Mouse (Mus musculus) E14TG2a.4 (cell line): ENCODE measurements around the gene Zc3h15.
"Not testable (repeated sequence)": the region's sequence is repeated elsewhere in the genome, so short reads cannot be mapped to it uniquely, and the experiment has no call there.

Source experiments
- H3K27me3 ChIP-seq: 2 replicates; pipeline ENCODE4 v1.6.1; 2014; ENCODE audit warnings: low read length, control low read depth; ENCODE audit not compliant: insufficient read depth
- H3K36me3 ChIP-seq: 2 replicates; pipeline ENCODE4 v1.6.1; 2014; ENCODE audit warnings: low read length, control low read depth; ENCODE audit not compliant: insufficient read depth
- H3K4me1 ChIP-seq: replicated peaks from 2 replicates; pipeline ENCODE4 v1.6.1; 2014; ENCODE audit warnings: low read depth, low read length, control low read depth
- H3K4me3 ChIP-seq: replicated peaks from 2 replicates; pipeline ENCODE4 v1.5.1; 2014; ENCODE audit warnings: mild to moderate bottlenecking, low read length
- H3K9me3 ChIP-seq: 2 replicates; pipeline ENCODE4 v1.6.1; 2014; ENCODE audit warnings: low read length, control low read depth
- CTCF ChIP-seq: conservative IDR thresholded peaks from 2 replicates; pipeline ENCODE4 v1.5.1; 2014; ENCODE audit warnings: low read length
- NANOG ChIP-seq: IDR thresholded peaks from 2 replicates; pipeline ENCODE4 v1.6.1; 2014; ENCODE audit warnings: borderline replicate concordance, low read length, mixed read lengths
- POU5F1 ChIP-seq: IDR thresholded peaks from 2 replicates; pipeline ENCODE4 v1.6.1; 2014; ENCODE audit warnings: low read length, borderline replicate concordance

Gene Zc3h15

GRCm38 (mm10) chr2:83627932-83628331 is 16.3 kb upstream of the Zc3h15 start:
- Histone ChIP-seq H3K9me3 (no peaks in the 10 kb centered on the region), H3K27me3 (no peaks in the 10 kb centered on the region), H3K4me3 (no peak overlapping the region), H3K4me1 (no peaks in the 10 kb centered on the region), H3K36me3 (no peaks in the 10 kb centered on the region)
- TF ChIP-seq POU5F1 (no peak), NANOG (no peak), CTCF (no peak)

- Histone ChIP-seq H3K27me3 (no peaks in the 10 kb centered on the region), H3K36me3 (peaks cover 4% of the 10 kb centered on the region; the same call in 1 of the 2 replicates)
- TF ChIP-seq CTCF: no peak
- TF ChIP-seq POU5F1: no peak
- no peak for TF ChIP-seq NANOG
These were observed 2.2 kb upstream of the Zc3h15 start for GRCm38 (mm10) chr2:83641993-83642392.

GRCm38 (mm10) chr2:83648916-83649315 is 4.7 kb downstream of the Zc3h15 start:
- H3K27me3 ChIP-seq: no peaks in the 10 kb centered on the region
- H3K4me3 ChIP-seq: no peak overlapping the region
- H3K36me3 ChIP-seq: peaks cover 30% of the 10 kb centered on the region
- H3K9me3 ChIP-seq: no peaks in the 10 kb centered on the region
- no peak for TF ChIP-seq NANOG
- no peak for TF ChIP-seq CTCF
- no peak for TF ChIP-seq POU5F1
- H3K4me1 ChIP-seq: peaks cover 66% of the 10 kb centered on the region

More at GRCm38 (mm10) chr2:83641993-83642392, 2.2 kb upstream of the Zc3h15 start:
- H3K4me3 ChIP-seq: no peak overlapping the region
- peaks cover 23% of the 10 kb centered on the region for H3K4me1 ChIP-seq
- H3K9me3 ChIP-seq: no peaks in the 10 kb centered on the region

- Histone ChIP-seq H3K36me3 (peaks cover 53% of the 10 kb centered on the region), H3K4me1 (peaks cover 52% of the 10 kb centered on the region), H3K4me3 (no peak overlapping the region), H3K27me3 (no peaks in the 10 kb centered on the region), H3K9me3 (no peaks in the 10 kb centered on the region)
- TF ChIP-seq NANOG (no peak), CTCF (no peak), POU5F1 (no peak)
These were observed 8.4 kb downstream of the Zc3h15 start for GRCm38 (mm10) chr2:83652606-83653005.

GRCm38 (mm10) chr2:83659279-83659678 is 15.0 kb downstream of the Zc3h15 start:
- Histone ChIP-seq H3K36me3 (peaks cover 85% of the 10 kb centered on the region), H3K4me1 (peaks cover 9% of the 10 kb centered on the region), H3K27me3 (no peaks in the 10 kb centered on the region), H3K4me3 (no peak overlapping the region), H3K9me3 (no peaks in the 10 kb centered on the region)
- no peak for TF ChIP-seq NANOG
- no peak for TF ChIP-seq CTCF

GRCm38 (mm10) chr2:83660114-83660513 is 15.9 kb downstream of the Zc3h15 start:
- TF ChIP-seq NANOG (no peak), CTCF (no peak), POU5F1 (no peak)
- peaks cover 83% of the 10 kb centered on the region for H3K36me3 ChIP-seq
- peaks cover 7% of the 10 kb centered on the region for H3K4me1 ChIP-seq
- no peaks in the 10 kb centered on the region for H3K27me3 ChIP-seq
- no peak overlapping the region for H3K4me3 ChIP-seq
- H3K9me3 ChIP-seq: no peaks in the 10 kb centered on the region

- Histone ChIP-seq H3K4me3 (no peak overlapping the region), H3K4me1 (no peaks in the 10 kb centered on the region), H3K9me3 (no peaks in the 10 kb centered on the region), H3K36me3 (peaks cover 76% of the 10 kb centered on the region), H3K27me3 (no peaks in the 10 kb centered on the region)
- no peak for TF ChIP-seq NANOG
- no peak for TF ChIP-seq POU5F1
- TF ChIP-seq CTCF: no peak
These were observed 17.1 kb downstream of the Zc3h15 start for GRCm38 (mm10) chr2:83661351-83661750.

GRCm38 (mm10) chr2:83665051-83665450 is 20.8 kb downstream of the Zc3h15 start:
- H3K4me3 ChIP-seq, H3K4me1 ChIP-seq, H3K9me3 ChIP-seq, H3K27me3 ChIP-seq: not testable (repeated sequence)
- peaks cover 54% of the 10 kb centered on the region for H3K36me3 ChIP-seq

- no peaks in the 10 kb centered on the region for H3K9me3 ChIP-seq
- no peaks in the 10 kb centered on the region for H3K27me3 ChIP-seq
- no peak overlapping the region for H3K4me3 ChIP-seq
- H3K4me1 ChIP-seq: no peaks in the 10 kb centered on the region; the same call in 1 of the 2 replicates
- peaks cover 47% of the 10 kb centered on the region for H3K36me3 ChIP-seq
- TF ChIP-seq NANOG (no peak), CTCF (no peak), POU5F1 (no peak)
These were observed 23.2 kb downstream of the Zc3h15 start for GRCm38 (mm10) chr2:83667430-83667829.
